In the genomic region with DNA sequence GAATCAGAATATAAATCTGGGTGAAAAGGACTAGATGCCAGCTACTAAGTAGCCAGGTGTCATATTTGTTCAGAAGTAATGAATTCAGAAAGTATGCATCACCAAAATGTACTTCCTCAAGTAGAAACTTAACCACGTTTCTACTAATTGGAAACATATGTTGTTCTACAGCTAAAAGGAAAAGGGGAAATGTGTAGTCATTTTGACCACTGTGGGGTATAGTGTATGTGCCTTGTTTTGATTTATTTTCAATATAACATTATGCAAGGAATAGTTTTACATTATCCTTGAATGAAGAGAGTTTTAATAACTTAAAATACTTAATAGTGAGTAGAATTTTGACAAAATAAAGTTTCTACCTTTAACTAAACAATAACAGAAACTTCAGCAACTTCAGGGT, we compare ENCODE assay signal across 28 mouse cellular contexts.
DNase-seq lines count a peak whose midpoint lies in the region; ATAC-seq lines count a peak whose summit lies in the region.
"Had no signal": no experiment of that assay in that cellular context is flagged by ENCODE, and none has a peak within 500 bp of the region (broad histone marks: within the 10 kb centered on the region; RNA-seq: fewer than 3 reads in every experiment).

No protein-coding gene starts in this region.

- no peak overlapping the region for H3K4me3 ChIP-seq in embryonic facial prominence, embryonic 11.5 days (ENCODE audit: low read depth, low read length)
- H3K4me3 ChIP-seq in embryonic facial prominence, embryonic 10.5 days, result no peak overlapping the region
- no peak overlapping the region for H3K4me3 ChIP-seq in limb, embryonic 12.5 days (replicated peaks)
- no peak overlapping the region for H3K4me3 ChIP-seq in forebrain, embryonic 16.5 days (replicated peaks; ENCODE audit: low read length)
- H3K4me3 ChIP-seq: embryonic facial prominence, embryonic 13.5 days; forebrain, embryonic 10.5 days; forebrain, embryonic 13.5 days; heart, adult 2 months; heart, embryonic 10.5 days; heart, embryonic 13.5 days; hindbrain, embryonic 12.5 days; hindbrain, embryonic 15.5 days; intestine, embryonic 15.5 days had no signal

- H3K4me2 ChIP-seq in embryonic facial prominence, embryonic 11.5 days (ENCODE audit: low read depth, low read length), result no peak overlapping the region
- no peak overlapping the region for H3K4me2 ChIP-seq in limb, embryonic 12.5 days
- no peak overlapping the region for H3K4me2 ChIP-seq in forebrain, embryonic 16.5 days (ENCODE audit: low read length)
- H3K4me2 ChIP-seq: embryonic facial prominence, embryonic 13.5 days; forebrain, embryonic 13.5 days; heart, embryonic 13.5 days; hindbrain, embryonic 12.5 days; hindbrain, embryonic 15.5 days; intestine, embryonic 15.5 days had no signal

- no peaks in the 10 kb centered on the region for H3K9me3 ChIP-seq in embryonic facial prominence, embryonic 11.5 days (replicated peaks; ENCODE audit: control insufficient read depth, low read length)
- H3K9me3 ChIP-seq in embryonic facial prominence, embryonic 10.5 days, result no peaks in the 10 kb centered on the region
- H3K9me3 ChIP-seq in limb, embryonic 12.5 days, result no peaks in the 10 kb centered on the region
- H3K9me3 ChIP-seq in forebrain, embryonic 16.5 days (ENCODE audit: control insufficient read depth, low read length), result no peaks in the 10 kb centered on the region
- H3K9me3 ChIP-seq: embryonic facial prominence, embryonic 13.5 days; forebrain, embryonic 10.5 days; forebrain, embryonic 13.5 days; heart, embryonic 10.5 days; heart, embryonic 13.5 days; hindbrain, embryonic 12.5 days; hindbrain, embryonic 15.5 days; intestine, embryonic 15.5 days had no signal

- 24% methylated on average over 1 of the region's 1 CpGs for WGBS in embryonic facial prominence, embryonic 11.5 days
- 20% methylated on average over 1 of the region's 1 CpGs for WGBS in embryonic facial prominence, embryonic 10.5 days
- 11% methylated on average over 1 of the region's 1 CpGs for WGBS in limb, embryonic 12.5 days
- 67% methylated on average over 1 of the region's 1 CpGs for WGBS in forebrain, embryonic 16.5 days

- H3K36me3 ChIP-seq in embryonic facial prominence, embryonic 11.5 days (replicated peaks; ENCODE audit: control insufficient read depth, insufficient read depth, low read depth, low read length), result no peaks in the 10 kb centered on the region
- H3K36me3 ChIP-seq in embryonic facial prominence, embryonic 10.5 days (replicated peaks), result no peaks in the 10 kb centered on the region
- H3K36me3 ChIP-seq in limb, embryonic 12.5 days, result no peaks in the 10 kb centered on the region
- no peaks in the 10 kb centered on the region for H3K36me3 ChIP-seq in forebrain, embryonic 16.5 days (ENCODE audit: control insufficient read depth, insufficient read depth)
- H3K36me3 ChIP-seq: embryonic facial prominence, embryonic 13.5 days; forebrain, embryonic 10.5 days; heart, embryonic 10.5 days; heart, embryonic 13.5 days; hindbrain, embryonic 12.5 days; hindbrain, embryonic 15.5 days; intestine, embryonic 15.5 days had no signal

- H3K27me3 ChIP-seq in embryonic facial prominence, embryonic 11.5 days (ENCODE audit: control insufficient read depth, insufficient read depth, low read length), result no peaks in the 10 kb centered on the region
- H3K27me3 ChIP-seq in embryonic facial prominence, embryonic 10.5 days (replicated peaks; ENCODE audit: low read depth, poor library complexity, severe bottlenecking), result no peaks in the 10 kb centered on the region
- no peaks in the 10 kb centered on the region for H3K27me3 ChIP-seq in limb, embryonic 12.5 days
- no peaks in the 10 kb centered on the region for H3K27me3 ChIP-seq in forebrain, embryonic 16.5 days (replicated peaks; ENCODE audit: control insufficient read depth, insufficient read depth, low read length)
- H3K27me3 ChIP-seq: embryonic facial prominence, embryonic 13.5 days; forebrain, embryonic 13.5 days; heart, embryonic 13.5 days; hindbrain, embryonic 12.5 days; hindbrain, embryonic 15.5 days; intestine, embryonic 15.5 days had no signal

- H3K27ac ChIP-seq in embryonic facial prominence, embryonic 11.5 days (replicated peaks; ENCODE audit: low read depth, low read length), result no peak overlapping the region
- H3K27ac ChIP-seq in embryonic facial prominence, embryonic 10.5 days (replicated peaks), result no peak overlapping the region
- no peak overlapping the region for H3K27ac ChIP-seq in limb, embryonic 12.5 days
- H3K27ac ChIP-seq in forebrain, embryonic 16.5 days (ENCODE audit: low read length), result no peak overlapping the region
- H3K27ac ChIP-seq: embryonic facial prominence, embryonic 13.5 days; forebrain, embryonic 10.5 days; forebrain, embryonic 13.5 days; heart, adult 2 months; heart, embryonic 10.5 days; heart, embryonic 13.5 days; hindbrain, embryonic 12.5 days; hindbrain, embryonic 15.5 days; intestine, embryonic 15.5 days had no signal

- H3K9ac ChIP-seq in embryonic facial prominence, embryonic 11.5 days (replicated peaks; ENCODE audit: low read length), result no peak overlapping the region
- no peak overlapping the region for H3K9ac ChIP-seq in limb, embryonic 12.5 days (replicated peaks)
- H3K9ac ChIP-seq in forebrain, embryonic 16.5 days (replicated peaks; ENCODE audit: low read depth, low read length), result no peak overlapping the region
- H3K9ac ChIP-seq: embryonic facial prominence, embryonic 13.5 days; forebrain, embryonic 13.5 days; forebrain, postnatal 0 days; heart, embryonic 13.5 days; hindbrain, embryonic 12.5 days; hindbrain, embryonic 15.5 days; intestine, embryonic 15.5 days had no signal

- no peaks in the 10 kb centered on the region for H3K4me1 ChIP-seq in embryonic facial prominence, embryonic 11.5 days (ENCODE audit: control insufficient read depth, insufficient read depth, low read length)
- no peaks in the 10 kb centered on the region for H3K4me1 ChIP-seq in embryonic facial prominence, embryonic 10.5 days
- H3K4me1 ChIP-seq in limb, embryonic 12.5 days (replicated peaks), result no peaks in the 10 kb centered on the region
- no peaks in the 10 kb centered on the region for H3K4me1 ChIP-seq in forebrain, embryonic 16.5 days (replicated peaks; ENCODE audit: control insufficient read depth, insufficient read depth, low read length)
- H3K4me1 ChIP-seq: embryonic facial prominence, embryonic 13.5 days; forebrain, embryonic 10.5 days; forebrain, embryonic 13.5 days; heart, embryonic 10.5 days; heart, embryonic 13.5 days; hindbrain, embryonic 12.5 days; hindbrain, embryonic 15.5 days; intestine, embryonic 15.5 days had no signal

- peak; percentile 48 for DNase-seq in embryonic facial prominence, embryonic 11.5 days (ENCODE audit: low spot score)
- no peak for DNase-seq in embryonic facial prominence, embryonic 10.5 days (ENCODE audit: low spot score)
- DNase-seq in forelimb bud, embryonic 11.5 days (ENCODE audit: low read depth, low spot score), result peak; percentile 35
- no peak for DNase-seq in layer of hippocampus, adult 8-10 months (ENCODE audit: low spot score in 2 of 2)
- DNase-seq: adrenal gland, adult 2 months; adrenal gland, postnatal 14 days; cerebellum, adult 11 months; cerebellum, adult 2 months; cerebellum, adult 9-11 months; cerebellum, postnatal 25 days; forebrain, postnatal 0 days; gastrocnemius, postnatal 10 days; gastrocnemius, postnatal 36 days; heart, adult 2 months; heart, postnatal 14 days; heart, postnatal 4 days; kidney, adult 11 months had no signal

- no peak for ATAC-seq in embryonic facial prominence, embryonic 11.5 days (replicated peaks; ENCODE audit: insufficient number of reproducible peaks, low FRiP score, low TSS enrichment, low read depth)
- ATAC-seq in limb, embryonic 12.5 days (ENCODE audit: insufficient number of reproducible peaks, insufficient read depth, low FRiP score, low TSS enrichment, low read depth), result peak; percentile 59; the same call in 1 of the 2 replicates
- no peak for ATAC-seq in forebrain, embryonic 16.5 days
- ATAC-seq: CD4-positive, CD25-positive, alpha-beta regulatory T cell, adult 4 months; forebrain, embryonic 13.5 days; forebrain, postnatal 0 days; intestine, embryonic 15.5 days had no signal

Comparison
In these comparisons a context has a peak if more than half of its experiments do, and no peak if none do; other contexts are left out.
1. DNase-seq: peak in embryonic facial prominence, embryonic 11.5 days (single experiment) and forelimb bud, embryonic 11.5 days (single experiment); none in embryonic facial prominence, embryonic 10.5 days (single experiment) and layer of hippocampus, adult 8-10 months (0 of 2).